Mouse (Mus musculus): Measurements from ENCODE around the gene Fbxw7.
"Not testable (repeated sequence)": the region's sequence is repeated elsewhere in the genome, so short reads cannot be mapped to it uniquely, and the experiment has no call there.

DNA sequence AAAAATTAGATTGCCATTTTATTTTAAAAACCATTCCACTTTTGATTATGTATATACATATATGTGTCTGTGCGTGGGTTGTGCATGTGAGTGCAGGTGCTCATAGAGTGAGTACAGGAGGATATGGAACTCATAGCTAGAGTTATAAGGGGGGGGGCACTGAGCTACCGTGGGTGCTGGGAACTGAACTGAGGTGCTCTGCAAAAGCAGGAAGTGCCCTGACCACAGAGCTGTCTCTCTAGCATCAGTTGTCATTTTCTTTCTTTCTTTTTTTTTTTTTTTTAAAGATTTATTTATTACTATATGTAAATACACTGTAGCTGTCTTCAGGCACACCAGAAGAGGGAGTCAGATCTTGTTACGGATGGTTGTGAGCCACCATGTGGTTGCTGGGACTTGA, 46.7 kb downstream of the Fbxw7 start:
- not testable (repeated sequence) for TF ChIP-seq TAL1, GATA1 (IDR thresholded peaks at IDR 0.05; ENCODE audit: low read length)

Data from erythroblast, embryonic 14.5 days (primary cell).